Mouse (Mus musculus) liver, postnatal 0 days (tissue): Measurements from ENCODE around the gene Gadd45g.

Experiments
- CTCF ChIP-seq: sonication (generic); IDR thresholded peaks from 2 replicates; pipeline ENCODE4 v1.5.1; 2016; ENCODE audit warnings: antibody characterized with exemption, low read depth
- EP300 ChIP-seq: IDR thresholded peaks from 2 replicates; pipeline ENCODE4 v1.6.1; 2016; ENCODE audit warnings: antibody characterized with exemption, low read depth, mild to moderate bottlenecking

DNA sequence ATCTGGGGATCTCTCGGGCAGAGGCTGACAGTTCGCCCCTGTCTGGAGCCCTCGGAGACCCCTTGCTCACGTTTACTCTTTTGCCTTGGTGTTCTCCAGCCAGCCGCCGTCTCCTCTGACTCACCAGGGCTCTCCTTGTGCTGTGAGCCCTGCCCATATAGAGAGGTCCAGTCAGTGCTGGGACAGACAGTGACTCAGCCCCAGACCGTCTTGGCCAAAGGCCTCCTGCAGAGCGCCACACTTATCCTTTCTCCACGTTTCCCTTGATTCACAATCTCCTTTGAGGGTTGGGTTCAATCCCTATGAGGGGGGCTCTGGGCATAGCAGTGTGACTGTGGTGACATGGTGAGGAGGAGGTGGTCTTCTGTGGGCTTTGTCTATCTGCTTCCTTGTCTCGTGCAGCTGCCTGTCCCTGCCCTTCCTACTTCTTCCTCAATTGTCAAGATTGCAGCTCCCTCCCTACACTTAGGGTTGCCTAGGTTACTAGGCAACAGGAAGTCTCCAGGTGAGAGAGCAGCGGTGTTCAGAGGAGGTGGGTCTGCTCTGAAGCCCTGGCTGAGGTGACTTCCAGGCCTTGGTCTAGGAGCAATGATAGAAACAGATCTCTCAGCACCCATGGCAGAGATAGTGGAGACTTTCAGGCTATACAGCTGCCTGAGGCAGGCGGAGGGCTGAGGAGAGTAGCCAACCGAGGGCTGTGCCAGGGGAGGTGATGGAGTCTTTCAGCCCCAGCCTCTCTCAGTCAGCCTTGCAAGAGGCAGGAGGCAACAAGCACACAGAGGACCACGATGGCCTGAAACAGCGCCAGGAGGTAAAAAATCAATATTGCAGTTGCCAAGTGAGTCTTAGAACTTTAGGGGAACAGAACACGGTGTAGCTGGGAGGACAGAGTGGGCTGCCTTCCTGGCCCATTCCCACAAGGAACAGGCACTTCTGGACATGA, 7.1 kb downstream of the Gadd45g start:
- no peak for TF ChIP-seq CTCF
- TF ChIP-seq EP300, result no peak
